Mouse (Mus musculus) c-Kit-positive CD71-positive TER-119-negative erythroid progenitor cells, embryonic 14.5 days (primary cell): ENCODE measurements around the gene Ube2t.

Source experiments
- DNase-seq: peaks from one replicate; pipeline ENCODE4 v3.0.0-alpha.2; 2013; ENCODE audit warnings: low read depth

Gene Ube2t

DNA sequence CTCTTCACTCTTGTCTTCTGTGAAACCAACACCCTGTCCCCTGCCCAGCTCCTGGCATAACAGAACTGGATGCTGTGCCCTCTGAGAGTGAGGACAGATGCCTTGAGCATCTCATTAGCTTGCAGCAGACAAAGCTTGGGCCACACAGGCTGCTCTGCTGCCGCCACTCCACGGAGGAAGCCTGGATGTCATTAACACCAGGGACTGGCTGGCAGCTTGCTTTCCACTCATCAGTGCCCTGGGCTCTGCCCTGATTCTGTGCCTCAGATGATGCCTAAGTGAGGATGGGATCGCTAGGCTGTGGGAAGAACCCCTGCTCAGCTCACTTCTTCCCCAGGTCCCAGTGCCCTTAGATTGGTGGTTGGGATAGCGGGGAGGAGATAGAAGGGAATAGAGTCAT lies 33.1 kb downstream of the Ube2t start:
- no peak for DNase-seq

DNA sequence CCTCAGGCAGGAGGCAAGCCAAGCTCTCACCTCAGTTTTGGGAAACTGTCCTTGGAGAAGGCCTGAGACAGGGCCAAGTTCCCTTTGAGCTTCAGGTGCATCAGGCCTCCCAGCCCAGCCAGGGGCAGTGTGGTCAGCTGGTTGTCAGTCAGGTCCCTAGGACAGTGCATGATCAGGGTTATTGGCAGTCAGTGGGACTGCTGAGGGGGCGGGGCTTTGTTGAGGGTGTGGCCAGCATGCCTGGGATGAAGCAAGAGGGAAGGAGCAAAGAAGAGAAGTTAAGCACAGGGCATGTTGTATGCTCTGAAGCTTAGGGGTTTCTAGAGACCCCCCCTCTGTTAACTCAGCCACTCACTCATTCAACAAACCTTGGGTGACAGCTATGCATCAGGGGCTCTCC lies 33.6 kb downstream of the Ube2t start:
- DNase-seq, result no peak

DNA sequence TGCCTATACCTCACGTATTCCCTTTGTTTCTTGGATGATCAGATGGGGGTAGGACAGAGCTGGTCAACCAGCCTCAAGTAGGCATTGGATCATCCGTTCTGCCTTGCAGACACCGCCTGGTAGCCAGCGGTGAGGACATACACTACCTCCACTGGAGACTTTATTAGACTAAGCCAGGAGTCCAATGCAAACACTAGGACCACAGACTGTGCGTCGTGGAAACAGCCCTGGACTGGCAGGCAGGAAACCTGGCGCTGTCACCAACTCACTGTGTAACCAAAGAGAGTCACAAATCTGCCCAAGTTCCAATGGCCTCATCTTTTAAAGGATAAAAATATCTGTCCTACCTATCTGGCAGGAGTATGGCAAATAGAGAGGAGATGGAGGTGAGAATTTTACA lies 34.1 kb downstream of the Ube2t start:
- DNase-seq, result no peak

DNA sequence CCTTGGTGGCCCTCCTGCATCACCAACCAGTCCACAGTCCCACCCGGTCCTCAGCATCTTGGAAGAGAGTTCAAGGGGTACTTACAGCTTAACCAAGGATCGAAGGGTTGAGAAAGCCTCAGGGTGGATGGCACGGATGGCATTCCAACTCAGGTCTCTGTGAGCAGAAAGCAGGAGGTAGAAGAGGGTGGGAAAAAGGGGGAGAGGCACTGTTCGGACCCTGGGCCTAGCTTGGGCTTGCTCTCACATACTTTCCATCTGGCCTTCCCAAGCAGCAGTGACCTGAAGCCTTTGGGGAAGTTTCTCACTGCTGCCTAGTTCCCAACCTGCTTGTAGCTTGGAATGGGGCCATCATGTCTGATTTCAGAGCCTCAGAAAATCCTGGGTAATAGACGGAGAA lies 35.2 kb downstream of the Ube2t start:
- DNase-seq, result no peak

DNA sequence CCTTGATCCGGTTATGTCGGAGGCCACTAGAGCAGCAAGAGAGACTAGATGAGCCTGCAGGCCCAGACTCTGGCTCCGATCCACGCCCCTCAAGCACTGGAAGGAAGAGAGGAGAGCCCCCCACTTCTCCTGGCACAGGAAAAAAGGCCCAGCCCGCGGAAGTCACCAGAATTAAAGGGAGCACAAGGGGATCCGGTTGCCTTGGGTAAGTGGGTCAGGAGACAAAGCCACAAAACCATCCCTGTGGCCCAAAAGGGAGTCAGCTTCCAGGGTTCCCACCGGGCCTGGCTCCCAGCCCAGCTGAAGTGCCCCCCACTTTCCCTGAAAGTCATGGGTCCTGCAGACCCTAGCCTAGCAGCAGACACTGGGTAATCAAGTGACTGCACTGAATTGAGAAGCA lies 35.9 kb downstream of the Ube2t start:
- DNase-seq, result no peak

DNA sequence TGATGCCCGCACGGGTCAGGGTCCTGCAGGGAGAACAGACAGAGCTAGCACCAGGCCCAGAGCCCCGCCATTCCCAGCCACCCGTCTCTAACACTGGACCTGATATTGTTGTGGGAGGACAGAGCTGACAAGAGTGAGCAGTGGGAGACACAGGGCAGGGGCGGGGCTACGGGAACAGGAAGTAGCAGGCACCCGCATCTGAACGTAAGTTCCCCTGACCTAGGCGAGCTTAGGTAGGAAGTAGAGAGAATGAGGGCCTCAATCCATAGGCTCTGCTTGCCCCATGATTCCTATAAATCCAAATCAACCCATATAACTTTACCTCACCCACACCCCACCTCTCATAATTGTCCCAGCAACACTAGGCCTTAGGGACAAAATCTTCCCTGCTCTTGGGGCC lies 38.2 kb downstream of the Ube2t start:
- no peak for DNase-seq

DNA sequence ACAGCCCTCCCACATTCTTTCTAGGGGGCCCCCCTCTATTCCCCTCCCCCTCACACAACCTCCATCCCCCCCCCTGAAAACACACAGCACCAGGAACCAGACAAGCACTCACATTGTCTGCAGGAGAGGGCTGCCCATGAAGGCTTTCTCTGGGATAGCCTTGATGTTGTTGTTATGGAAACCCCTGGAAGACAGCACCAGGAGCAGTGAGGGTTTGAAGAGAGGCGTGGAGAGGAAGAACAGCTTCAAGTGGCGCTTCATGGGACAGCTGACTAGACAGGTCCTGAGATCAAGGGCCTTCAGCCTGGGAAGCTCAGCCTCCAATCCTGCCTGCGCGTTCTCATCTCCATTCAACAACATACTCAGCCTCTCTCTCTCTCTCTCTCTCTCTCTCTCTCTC lies 41.0 kb downstream of the Ube2t start:
- no peak for DNase-seq

DNA sequence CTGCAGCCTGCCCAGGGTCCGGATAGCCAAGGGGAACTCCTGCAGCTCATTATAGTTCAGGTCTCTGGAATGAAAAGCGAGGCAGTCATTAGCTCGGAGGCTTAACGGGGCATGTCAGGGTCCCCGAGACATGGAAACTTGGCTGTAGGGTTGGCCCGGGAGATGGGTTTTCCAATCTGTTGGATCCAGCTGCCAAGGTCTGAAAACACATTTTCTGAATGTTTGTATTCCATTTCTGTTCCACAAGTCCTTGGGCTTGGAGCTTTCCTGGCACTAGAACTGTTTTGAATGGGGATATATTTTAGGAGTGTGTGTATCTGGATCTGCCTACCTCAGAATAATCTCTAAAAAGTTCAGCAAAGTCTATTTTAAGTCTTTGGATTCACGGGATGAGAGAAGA lies 43.3 kb downstream of the Ube2t start:
- no peak for DNase-seq

DNA sequence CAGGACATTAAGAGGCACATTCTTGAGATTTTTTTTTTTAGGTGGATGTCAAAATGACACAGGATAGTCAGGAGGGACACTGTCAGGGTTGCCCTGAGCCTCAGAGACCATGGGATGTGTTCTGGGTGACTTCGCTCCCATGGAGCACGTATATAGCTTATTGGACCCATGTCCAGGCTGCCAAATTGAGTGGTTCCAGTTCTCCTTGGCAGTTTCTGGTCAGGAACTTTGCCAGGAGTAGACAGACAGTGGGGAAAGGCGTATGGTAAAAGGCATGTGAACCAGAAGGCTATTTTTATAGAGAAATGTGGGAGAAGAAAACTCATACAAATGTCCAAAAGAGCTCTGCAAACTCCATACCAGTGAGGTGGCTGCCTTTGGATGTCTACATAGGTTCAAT lies 47.5 kb downstream of the Ube2t start:
- DNase-seq, result no peak

DNA sequence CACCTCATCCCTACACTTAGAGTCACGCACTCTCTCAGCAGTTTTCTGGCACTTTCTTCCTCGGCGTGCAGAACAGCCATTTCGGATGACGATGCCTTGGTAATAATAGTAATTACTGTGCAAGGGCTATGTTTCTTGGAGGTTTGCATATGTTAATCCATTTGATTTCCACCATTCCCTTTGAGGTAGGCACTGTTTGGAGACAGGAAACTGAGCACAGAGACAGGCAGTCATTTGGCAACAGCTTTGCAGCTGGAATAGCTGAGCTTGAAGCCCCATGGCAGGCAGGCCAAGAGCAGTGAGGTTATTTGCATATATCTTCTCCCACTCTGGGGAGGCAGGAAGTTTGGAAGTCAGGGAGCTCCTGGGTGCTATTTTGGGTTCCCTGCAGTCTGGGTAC lies 49.5 kb downstream of the Ube2t start:
- DNase-seq, result no peak

DNA sequence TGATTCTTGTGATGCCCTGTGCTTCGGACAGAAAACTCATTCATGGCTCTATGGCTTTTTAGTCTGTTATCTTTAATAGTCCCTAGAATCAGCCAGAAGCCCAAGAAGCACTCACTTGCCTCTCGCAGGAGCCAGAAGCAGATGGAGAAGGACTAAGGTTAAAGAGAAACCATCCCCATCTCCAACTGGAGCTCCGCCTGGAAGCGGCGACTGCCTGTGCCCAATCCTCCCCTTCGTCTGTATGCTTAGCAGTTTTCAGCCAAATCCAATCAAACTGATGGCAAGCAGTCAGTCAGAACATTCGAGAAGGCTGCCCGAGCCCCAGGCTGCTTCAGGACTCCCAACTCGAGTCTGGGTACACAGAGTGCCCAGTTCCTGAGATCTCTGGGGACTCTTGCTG lies 50.1 kb downstream of the Ube2t start:
- DNase-seq, result no peak

DNA sequence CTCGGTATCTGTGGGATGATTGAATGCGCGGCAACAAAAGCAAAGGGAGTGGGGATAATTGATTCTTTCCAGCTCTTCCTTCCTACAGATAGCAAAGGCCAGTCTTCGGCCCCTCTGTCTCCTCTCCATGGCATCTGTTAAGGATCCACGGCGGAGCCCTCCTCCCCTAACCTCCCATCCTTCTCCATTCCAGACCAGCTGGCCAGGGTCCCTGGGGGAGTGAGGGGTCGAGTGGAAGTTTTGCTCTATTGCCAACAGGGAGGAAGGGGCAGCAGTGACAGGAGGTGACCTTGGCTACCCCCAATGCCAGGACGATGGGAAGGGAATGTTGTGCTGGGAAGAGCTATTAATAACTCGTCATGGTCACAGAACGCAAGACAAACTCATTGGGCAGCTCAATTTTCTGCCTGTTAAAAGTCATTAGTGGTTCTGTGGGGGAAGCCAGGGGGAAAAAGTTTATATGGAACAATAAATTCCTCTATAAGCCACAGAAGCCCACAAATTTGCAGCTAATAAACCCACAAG lies 52.6 kb downstream of the Ube2t start:
- no peak for DNase-seq

DNA sequence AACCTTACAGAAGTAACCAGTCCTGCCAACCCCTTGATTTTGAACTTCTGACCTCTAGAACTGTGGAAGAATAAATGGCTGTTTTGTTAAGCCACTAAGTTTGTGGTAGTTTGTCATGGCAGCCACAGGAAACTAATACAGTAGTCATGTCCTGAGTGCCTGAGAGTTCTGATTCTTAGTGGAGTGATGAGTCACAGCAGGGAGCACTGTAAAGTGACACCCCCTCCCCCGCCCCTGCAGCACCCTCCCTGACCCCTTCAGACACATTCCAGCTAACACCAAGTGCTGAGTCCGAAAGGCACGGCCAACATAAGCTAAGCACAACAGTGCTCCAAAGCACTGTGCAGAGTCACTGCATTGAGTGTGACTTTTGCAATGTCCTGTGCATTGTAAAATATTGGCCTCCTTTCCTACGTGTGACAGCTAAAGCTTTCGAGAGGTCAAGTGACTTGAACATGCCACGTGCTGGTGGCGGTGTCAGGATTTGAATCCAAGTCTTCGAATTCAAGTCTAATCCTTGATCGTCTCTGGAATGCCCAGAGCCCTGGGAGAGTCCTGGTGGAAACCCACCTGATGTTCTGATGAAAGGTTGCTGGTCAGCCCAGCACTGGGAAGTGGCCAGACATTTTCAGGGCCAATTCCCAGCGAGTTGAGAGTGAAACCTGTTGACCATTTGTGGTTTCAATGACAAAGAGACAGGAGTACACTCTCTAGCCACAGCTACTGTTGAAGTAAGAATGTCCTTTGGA lies 54.7 kb downstream of the Ube2t start:
- no peak for DNase-seq

DNA sequence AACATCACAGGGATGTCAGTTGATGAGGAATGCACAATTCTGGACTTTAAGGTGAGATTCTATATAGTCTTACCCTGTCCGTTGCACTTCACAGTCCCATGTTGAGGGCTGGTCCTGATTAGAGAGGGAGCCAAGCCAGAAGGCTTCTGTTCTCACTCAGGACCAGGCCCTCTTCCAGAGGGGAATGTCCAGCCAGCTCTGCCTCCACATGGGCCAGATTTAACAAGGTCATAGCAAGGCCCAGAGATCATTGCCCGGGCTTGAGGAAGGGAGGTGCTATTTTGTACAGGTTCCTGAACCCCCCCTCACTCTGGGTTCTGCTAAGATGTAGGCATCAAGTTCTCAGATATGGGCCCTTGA lies 55.3 kb downstream of the Ube2t start:
- no peak for DNase-seq

DNA sequence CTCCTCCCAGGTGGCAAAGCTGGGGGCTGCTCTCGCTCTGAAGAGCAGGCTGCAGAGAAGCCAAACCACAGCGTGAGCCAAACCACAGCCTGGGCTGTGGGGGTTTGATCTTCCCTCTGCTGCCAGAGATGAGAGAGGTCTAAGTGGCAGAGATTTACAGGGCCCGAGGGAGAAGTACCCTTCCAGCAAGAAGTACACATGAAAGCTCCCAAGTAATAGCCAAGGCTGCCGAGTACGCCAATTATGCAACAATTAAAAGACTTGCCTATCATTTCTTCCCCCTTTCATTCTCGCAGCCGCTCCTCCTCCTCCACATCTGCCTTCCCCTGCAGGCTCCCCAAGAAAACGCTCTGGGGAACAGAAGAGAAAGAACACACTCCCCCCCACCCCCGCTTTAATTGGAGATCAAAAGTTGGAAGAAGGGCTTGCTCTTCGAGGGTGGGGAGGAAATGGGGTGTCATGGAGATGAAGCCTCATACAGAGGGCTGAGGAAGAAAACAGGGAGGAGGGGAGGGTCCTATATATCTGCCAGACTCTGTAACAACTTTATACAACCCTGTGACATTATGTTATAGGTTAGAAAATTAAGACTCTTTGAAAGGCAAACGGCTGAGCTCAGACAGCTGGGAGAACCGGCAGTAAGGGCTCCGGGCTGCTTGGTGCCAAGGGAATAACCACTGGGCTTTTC lies 56.9 kb downstream of the Ube2t start:
- no peak for DNase-seq

DNA sequence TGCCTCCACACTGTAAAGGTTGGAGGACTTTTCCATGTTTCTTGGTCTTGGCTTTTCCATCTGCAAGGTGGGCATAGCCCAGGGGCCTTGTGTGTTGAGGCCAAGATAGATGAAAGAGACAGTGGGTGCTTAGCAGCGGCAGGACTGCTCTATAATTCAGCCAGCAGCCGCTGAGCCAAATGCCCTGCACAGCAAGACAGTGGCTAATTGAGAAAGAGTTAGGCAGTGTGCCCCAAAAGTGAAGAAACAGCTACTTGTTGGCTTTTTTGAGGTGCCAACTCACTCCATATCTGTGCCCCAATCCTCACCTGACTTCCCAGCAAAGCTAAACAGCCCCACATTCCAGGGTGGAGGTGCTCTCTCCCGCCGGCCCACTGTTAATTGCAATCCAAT lies 57.4 kb downstream of the Ube2t start:
- DNase-seq, result no peak

DNA sequence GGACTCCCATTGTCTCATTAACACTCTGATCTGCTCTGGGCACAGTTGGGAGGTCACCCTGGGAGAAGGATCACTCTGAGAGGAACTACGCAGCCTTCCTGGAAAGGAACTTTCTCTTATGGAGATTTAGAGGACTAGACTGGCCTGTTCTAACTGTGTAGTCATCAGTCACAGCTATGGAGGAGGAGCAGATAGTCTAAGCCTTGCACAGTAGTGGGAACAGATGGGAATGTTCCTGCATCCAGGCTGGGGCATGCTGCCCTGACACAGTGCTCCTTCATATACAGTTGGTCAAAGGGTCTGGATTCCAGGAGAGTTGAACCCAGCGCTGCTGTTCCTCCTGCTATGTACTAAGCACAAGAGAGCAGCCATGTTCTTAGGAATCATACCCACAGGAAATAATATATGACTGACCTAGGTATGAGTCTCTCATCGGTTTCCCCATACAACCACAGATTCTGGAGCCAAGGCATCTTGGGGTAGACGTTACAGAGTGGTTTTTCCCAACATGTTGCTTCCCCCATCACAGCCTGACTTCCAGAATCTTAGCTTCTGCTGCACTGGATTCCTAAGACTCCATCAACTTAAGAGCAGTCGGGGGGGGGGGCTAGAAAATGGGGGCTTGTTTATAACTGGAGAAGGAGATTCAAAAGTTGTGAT lies 58.0 kb downstream of the Ube2t start:
- DNase-seq, result no peak

DNA sequence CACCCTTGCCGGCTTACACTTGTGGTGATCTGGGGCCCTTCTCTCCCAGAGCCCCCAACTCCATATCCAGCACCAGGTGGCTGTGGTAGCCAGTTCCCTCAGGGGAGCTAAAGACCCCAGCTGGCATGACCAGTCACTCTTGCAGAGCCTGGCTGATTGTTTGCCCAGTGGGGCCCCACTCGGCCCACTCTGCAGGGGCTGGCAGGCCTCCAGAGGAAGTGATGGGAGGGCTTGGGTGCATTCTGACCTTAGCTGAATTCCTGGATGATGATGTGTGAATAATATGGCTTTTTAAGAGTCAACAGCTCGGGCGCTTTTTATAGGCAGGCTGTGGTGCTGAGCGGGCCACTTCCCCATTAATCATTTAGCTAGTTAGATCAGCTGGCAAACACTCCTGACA lies 58.6 kb downstream of the Ube2t start:
- DNase-seq, result no peak

DNA sequence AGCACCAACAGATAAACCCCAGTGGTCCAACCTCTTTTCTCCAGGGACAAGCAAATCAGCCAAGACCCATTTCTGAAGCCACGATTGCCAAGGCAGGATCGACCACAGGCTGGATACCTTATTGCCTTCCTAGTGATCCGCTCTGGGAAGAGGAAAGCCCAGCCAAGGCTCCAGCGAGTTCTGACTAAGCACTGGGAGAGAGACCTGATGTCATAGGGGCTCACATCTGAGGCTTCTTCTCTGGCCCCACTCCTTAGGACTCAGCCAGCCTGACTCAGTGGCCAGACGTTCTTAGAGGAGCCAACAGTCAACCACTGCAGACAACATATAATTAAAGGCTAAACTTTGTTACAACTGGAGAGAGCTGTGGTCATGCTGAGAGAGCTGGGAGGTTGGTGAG lies 59.6 kb downstream of the Ube2t start:
- no peak for DNase-seq

DNA sequence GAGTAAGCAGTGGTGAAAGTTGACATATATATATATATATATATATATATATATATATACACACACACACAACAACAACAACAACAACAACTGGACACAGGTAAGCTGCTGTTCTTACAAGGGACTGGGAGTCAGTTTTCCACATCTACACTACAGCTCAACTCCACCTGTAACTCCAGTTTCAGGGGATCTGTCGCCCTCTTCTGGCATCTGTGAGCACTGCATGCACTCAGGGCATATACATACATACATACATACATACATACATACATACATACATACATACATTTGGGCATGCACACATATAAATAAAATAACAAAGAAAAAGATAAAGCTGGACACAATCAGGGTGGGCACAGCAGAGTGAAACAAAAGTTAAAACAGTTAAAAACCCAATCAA lies 61.2 kb downstream of the Ube2t start:
- no peak for DNase-seq
